Mouse (Mus musculus) leukemia stem cell, adult 10-12 weeks (primary cell): Measurements from ENCODE around the gene Olfr907. TPM values are rescaled to one million over a fixed set of nuclear protein-coding genes. Genes with fewer than 3 reads are reported as not detected.

Experiments
- polyA plus RNA-seq: library from polyadenylated mRNA; stranded (reverse); fragments of >175 nt; gene quantifications from 2 replicates; pipeline ENCODE4 v1.2.3, GENCODE M21; 2012; ENCODE audit warnings: low replicate concordance

The Olfr907 gene
- not detected in 2 replicates for polyA plus RNA-seq

DNA sequence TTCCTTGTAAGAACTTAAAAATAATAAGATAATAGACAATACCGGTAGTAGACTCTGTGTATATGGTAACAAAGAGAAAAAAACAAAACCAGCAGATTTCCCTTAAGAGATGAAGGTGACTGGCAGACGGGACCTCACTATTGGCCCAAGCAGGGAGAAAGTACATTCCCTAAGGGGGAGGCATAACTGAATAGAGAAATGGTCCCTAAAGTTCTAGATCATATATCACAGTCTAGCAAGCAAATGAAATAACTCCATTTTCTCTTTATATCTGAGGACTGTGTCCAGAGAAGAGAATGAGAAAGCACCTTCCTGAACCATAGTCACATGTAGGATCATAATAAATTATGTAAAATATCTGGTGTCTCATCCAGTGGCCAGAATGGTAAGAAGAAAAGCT is at the start of gene Olfr907:
TSS of gene Olfr907 (plus strand) at position 301 of the 400 bp plus-strand sequence.

DNA sequence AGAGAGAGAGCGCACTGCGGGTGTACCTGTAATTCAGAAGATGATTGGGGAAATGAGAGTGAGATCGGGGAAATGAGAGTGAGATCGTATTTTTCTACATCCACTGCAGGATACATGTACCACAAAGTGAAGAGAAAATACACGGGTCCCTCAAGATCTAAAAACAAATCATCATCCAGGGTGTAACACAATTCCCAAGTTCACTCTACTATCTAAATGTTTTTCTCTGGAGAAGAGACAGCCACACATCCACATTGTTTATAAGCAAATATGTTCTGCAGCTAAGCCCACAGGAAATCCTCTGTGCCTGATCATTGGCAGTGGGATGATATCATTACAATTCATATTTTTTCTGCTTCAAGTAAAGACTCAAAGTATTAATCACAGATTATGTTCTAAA is 48.2 kb upstream of the Olfr907 start, which contains the start of gene Olfr902:
TSS of gene Olfr902 (plus strand) at position 301 of the 400 bp plus-strand sequence.

DNA sequence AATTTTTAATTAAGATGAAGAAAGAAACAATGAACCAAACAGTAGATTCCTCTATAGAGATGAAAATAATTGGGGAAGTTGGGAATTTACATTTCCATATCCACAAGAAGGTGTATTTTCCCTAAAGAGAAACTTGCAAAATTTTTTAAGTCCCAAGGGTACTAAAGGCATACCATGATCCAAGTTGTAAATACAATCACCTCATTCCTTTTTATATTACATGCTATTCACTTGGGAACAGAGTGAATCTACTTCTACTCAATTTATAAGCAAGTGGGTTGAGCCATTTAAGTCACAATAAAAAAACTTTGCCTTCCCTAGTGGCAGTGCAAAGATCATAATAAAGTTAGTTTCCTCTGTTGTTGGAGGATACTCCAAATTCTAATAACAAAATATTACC is 32.8 kb upstream of the Olfr907 start, which contains the start of gene Olfr904:
TSS of gene Olfr904 (plus strand) at position 301 of the 400 bp plus-strand sequence.

DNA sequence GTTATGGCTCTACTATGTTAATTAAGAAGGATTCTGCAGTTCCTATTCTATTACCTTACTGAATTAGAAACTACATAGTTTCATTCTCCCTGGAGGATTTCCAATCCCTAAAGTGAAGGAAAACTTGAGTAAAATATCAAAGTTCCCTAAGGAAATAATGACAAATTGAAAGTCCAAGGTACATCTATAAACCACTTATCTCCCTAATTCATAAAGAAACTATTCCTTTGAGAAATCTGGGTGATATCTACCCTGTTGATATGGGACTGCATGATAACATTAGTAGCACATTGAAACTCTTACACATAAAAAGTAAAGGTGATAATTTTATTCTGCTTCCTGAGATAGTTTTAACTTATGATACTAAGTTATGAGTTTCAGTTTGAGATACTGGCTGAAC is 24.8 kb upstream of the Olfr907 start, which contains the start of gene Olfr905:
TSS of gene Olfr905 (plus strand) at position 301 of the 400 bp plus-strand sequence.

DNA sequence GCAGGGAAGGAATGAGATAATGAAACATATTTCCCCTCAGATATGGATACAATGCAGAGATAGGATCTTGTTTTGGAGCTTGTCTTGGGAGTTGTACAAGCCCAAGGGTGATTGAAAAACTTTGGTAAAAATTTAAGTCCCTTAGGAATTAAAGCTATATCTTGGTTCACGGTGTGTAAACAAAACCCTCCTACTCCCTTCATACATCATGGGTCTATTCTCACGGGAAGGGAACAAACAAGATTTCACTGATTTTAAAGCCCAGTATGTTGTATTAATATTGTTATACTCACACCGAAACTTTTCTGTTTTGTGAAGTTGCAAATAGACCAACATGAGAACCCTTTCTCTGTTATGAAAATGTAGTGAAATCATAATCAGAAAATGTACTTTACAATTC is 8.8 kb upstream of the Olfr907 start, which contains the start of gene Olfr906:
TSS of gene Olfr906 (plus strand) at position 301 of the 400 bp plus-strand sequence.

DNA sequence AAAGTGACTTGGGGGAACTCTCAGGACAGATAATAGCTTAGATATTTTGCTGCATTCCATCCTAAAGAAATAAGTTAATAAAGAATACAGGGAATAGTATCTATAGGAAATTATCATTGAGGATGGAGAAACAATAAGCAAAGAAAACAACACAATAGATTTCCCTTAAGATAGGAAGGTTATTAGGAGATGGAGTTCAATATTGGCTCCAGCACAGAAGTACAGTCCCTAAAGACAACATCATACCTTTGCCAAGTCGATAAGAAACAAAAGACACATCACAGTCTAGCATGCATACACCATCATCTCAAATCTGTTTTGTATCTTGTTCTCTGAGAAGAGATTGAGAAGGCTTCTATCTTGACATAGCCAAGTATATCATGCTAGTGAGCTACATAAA is 25.7 kb downstream of the Olfr907 start, which contains the start of gene Olfr911-ps1:
TSS of gene Olfr911-ps1 (plus strand) at position 301 of the 400 bp plus-strand sequence.

DNA sequence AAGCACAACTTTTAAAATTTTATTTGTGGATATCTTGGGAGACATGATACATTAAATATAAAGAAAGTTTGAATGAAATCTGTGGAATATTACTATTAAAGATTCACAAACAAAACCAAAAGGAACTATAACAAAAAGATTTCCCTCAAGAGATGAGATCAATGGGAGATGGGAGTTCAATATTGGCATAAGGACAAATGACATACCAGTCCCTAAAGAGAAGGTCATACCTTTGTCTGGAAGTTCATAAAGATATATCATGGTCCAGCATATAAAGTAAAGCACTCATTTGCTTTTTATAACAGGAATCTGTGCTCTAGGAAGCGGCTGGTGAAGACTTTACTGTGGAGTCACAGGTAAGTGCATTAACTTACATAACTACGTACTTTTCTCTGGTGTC is 41.9 kb downstream of the Olfr907 start, which contains the start of gene Olfr910:
TSS of gene Olfr910 (plus strand) at position 301 of the 400 bp plus-strand sequence.

Other genes with a start within 250 kb of the Olfr907 start
- not detected in 2 replicates for gene Olfr143, start 243.0 kb upstream of the Olfr907 start, polyA plus RNA-seq
- gene Olfr895, start 227.9 kb upstream of the Olfr907 start, polyA plus RNA-seq, result not detected in 2 replicates
- gene Olfr896-ps1, start 204.7 kb upstream of the Olfr907 start, polyA plus RNA-seq, result not detected in 2 replicates
- gene Olfr25, start 166.7 kb upstream of the Olfr907 start, polyA plus RNA-seq, result not detected in 2 replicates
- gene Olfr898, start 147.4 kb upstream of the Olfr907 start, polyA plus RNA-seq, result not detected in 2 replicates
- gene Olfr250, start 128.9 kb upstream of the Olfr907 start, polyA plus RNA-seq, result not detected in 2 replicates
- not detected in 2 replicates for gene Olfr251, start 118.7 kb upstream of the Olfr907 start, polyA plus RNA-seq
- gene Olfr147, start 94.1 kb upstream of the Olfr907 start, polyA plus RNA-seq, result not detected in 2 replicates
- not detected in 2 replicates for gene Olfr901, start 66.3 kb upstream of the Olfr907 start, polyA plus RNA-seq
- not detected in 2 replicates for gene Olfr902, start 48.1 kb upstream of the Olfr907 start, polyA plus RNA-seq
- not detected in 2 replicates for gene Olfr904, start 32.7 kb upstream of the Olfr907 start, polyA plus RNA-seq
- gene Olfr905, start 24.7 kb upstream of the Olfr907 start, polyA plus RNA-seq, result not detected in 2 replicates
- not detected in 2 replicates for gene Olfr906, start 8.7 kb upstream of the Olfr907 start, polyA plus RNA-seq
- gene Olfr911-ps1, start 25.8 kb downstream of the Olfr907 start, polyA plus RNA-seq, result not detected in 2 replicates
- gene Olfr910, start 42.0 kb downstream of the Olfr907 start, polyA plus RNA-seq, result 0.08 TPM in 1 of 2 replicates, not detected in the other
- not detected in 2 replicates for gene Olfr912, start 84.4 kb downstream of the Olfr907 start, polyA plus RNA-seq
- gene Olfr913, start 97.0 kb downstream of the Olfr907 start, polyA plus RNA-seq, result not detected in 2 replicates
- gene Olfr914, start 109.3 kb downstream of the Olfr907 start, polyA plus RNA-seq, result not detected in 2 replicates
- gene Olfr916, start 164.1 kb downstream of the Olfr907 start, polyA plus RNA-seq, result not detected in 2 replicates
- not detected in 2 replicates for gene Olfr917, start 170.0 kb downstream of the Olfr907 start, polyA plus RNA-seq
- gene Olfr918, start 178.8 kb downstream of the Olfr907 start, polyA plus RNA-seq, result not detected in 2 replicates
- not detected in 2 replicates for gene Olfr919, start 207.9 kb downstream of the Olfr907 start, polyA plus RNA-seq
- gene Vwa5a, start 222.5 kb downstream of the Olfr907 start, polyA plus RNA-seq, result 0.60 and 2.9 TPM in 2 replicates